Mouse (Mus musculus): ENCODE measurements around the gene Zfp212. TPM values are rescaled to one million over a fixed set of nuclear protein-coding genes. Genes with fewer than 3 reads are reported as not detected.

The Zfp212 gene
- 9.9 and 10.1 TPM in 2 replicates for polyA plus RNA-seq (2012; rRNA removed)

DNA sequence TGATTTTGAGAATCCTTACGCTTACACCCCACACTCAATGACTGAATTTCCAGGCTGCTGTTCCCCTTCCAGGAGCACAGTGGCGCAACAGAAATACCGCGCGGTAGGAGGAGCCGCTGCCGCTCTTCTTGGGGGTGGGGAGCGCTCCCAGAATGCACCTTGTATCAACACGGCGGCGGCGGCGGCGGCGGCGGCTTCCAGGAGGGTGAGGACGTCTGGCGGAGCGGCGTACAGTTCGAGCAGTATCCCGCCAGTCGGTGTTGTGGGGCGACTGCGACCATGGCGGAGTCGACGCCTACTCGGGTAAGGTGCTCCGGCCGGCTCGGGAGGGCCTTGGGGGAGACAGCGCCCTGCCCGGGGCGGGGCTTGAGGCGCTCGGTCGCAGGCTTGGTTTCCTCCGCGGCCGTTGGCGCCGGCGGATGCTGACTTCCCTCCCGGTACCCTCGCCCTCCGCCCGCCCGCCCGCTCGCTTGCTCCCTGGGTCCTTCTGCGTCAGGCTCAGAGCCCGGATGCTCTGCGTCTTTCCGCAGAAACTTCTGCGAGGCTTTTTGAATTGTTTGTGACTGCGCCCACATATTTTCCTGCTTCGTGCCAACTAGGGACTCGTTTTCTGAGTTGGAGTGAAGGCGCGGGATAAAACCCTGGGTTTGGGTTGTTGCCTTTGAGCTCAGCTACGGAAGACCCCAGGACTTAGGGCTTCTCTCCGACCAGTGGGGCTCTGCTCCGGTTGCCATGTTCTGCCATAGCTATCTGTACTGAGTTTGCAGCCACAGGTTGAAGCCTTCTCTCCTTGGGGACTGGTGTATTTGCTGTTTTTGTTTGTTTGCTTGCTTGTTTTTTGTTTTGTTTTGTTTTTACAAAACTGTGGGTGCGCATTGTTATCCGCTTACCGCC is at the start of gene Zfp212:
Zfp212 (plus strand) TSS at position 30 of the 894 bp plus-strand sequence.
- DNase-seq (ENCODE audit: low read depth) = no peak

DNA sequence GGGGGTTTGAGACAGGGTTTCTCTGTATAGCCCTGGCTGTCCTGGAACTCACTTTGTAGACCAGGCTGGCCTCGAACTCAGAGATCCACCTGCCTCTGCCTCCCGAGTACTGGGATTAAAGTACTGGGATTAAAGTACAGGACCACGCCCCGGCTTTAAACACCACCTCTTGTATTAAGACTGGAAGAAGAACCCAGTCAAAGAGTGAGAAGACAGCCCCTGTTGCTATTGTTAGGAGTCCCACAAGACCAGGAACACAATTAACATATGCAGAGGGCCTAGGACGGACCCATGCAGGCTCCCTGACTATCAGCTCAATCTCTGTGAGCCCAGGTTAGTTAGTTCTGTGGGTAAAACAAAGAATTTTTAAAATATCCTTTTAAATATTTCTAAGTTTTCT is 48.0 kb upstream of the Zfp212 start:
- no peak for DNase-seq (ENCODE audit: low read depth)

DNA sequence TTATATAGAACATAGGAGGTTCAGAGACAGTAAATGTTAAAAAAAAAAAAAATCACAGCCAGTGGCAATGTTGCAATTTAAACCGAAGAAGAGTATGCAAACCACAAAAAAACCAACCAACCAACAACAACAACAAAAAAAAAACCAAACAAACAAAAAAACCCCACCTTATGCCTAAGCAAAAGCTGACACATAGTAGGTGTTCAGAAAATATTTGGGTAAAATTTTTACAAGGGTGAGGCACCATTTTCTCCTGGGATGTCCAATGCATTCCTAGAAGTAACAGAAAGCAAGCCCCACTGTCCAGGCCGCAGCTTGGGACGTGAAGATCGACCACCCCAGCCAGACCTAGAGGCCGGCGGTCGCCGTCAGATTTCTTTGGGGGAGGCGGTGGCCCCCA is 43.2 kb upstream of the Zfp212 start, which contains the start of gene Zfp282:
Zfp282 (plus strand) TSS at position 147 of the 400 bp plus-strand sequence.
- DNase-seq (ENCODE audit: low read depth) = no peak

DNA sequence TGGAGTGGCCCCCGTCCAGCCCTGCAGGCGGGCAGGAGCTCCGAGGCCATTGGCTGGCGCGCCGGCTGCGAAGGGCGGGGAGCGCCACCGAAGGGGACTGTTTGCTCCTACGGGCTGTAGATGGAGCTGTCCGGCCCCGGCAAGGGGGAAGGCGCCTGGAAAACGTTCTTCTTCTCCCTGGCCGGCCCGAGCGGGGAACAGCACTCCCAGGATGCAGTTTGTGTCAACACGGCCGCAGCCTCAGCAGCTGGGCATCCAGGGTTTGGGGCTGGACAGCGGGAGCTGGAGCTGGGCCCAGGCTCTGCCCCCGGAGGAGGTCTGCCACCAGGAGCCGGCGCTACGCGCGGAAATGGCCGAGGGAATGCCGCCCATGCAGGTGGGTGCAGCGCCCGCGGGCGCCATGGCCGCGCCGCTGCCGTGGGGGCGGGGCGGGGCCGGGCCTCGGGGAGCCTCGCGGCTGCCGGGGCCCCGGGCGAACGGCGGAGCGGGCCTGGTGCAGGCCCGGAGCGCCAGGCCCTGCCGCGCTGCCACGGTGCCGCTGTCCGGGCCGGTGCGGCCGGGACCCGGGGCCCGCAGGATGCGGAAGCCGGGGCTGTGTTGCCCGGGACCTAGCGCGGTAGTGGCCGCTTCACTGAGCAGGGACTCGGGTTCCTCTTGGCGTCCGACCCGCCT is 42.7 kb upstream of the Zfp212 start:
- DNase-seq (ENCODE audit: low read depth) = no peak

DNA sequence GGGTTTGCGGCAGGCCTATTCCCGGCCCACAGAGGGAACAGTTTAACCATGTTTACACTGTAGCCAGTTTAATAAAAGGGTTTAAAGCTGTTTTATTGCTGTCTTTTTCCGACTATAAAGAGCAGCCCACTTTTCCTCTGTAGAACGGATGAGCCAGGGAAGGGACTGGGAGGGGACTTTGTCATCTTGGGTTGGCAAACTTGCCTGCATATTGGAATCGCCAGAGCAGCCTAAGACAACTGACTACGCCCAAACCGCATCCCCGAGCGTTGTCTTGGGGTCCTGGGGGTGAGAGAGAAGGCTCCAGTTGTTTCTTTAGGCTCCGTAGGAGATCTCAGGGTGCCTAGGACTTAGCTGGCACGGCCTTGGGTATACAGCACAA is 42.2 kb upstream of the Zfp212 start:
- no peak for DNase-seq (ENCODE audit: low read depth)

DNA sequence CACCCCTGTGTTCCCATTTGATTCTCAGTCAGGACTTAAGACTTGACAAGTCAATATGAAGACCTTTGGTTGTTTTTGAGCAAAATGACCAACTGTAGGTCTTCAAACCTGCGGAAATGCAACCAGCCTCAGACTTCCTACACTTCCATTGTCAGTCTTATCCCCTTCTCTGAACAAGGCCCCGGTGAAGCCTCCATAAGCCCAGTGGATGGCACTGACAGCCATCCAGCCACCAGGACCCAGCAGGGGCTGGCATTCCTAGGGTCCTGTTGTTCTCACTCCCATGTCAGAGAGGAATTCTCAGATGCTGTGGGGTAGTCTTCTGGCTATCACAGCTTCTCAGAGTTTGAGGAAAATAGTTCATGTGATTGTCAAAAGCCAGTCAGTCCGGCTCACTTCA is 41.7 kb upstream of the Zfp212 start:
- DNase-seq (ENCODE audit: low read depth) = no peak

DNA sequence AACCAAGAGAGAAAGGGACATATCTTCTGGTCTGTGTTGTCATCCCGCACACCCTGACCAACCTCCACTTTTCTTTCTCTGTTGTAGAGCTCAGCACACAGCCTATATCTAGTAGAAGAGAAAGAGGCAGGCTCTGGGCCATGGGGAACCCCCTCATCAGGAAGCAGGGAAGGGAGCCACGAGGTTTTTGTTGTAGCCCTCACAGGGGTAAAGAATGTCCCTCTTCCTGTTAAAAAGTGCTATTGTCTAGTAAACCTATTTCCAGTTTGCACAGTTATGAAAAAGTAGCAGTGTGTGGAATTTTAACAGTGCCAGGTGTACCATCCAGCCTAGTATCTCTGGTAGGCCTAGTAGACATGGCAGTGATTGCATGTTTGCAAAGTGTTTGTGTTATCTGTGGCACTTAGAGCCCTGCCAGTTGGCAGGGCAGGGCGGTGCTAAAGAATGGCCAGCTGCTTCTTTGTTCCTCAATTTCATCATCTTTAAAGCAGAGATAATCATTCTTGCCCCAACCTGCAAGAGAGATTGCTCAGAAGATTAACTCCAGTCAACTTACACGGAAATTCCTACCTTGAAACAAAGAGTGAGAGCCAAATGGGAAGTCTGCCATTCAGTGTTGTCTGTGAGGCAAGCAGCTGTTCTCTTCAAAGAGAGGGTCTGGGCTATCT is 41.1 kb upstream of the Zfp212 start:
- peak; percentile 97 for DNase-seq (ENCODE audit: low read depth)

DNA sequence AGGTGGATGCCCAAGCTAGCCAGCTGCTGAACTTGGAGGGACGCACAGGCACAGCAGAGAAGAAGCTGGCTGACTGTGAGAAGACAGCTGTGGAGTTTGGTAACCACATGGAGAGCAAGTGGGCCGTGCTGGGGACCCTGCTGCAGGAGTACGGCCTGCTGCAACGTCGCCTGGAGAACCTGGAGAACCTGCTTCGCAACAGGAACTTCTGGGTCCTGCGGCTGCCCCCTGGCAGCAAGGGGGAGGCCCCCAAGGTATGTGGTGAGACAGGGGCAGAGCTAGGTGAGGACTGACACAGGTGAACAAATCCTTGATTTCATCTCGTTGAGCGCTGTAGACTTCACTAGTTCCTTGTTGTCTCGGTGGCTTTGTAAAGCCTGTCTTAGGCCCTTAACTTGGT is 40.1 kb upstream of the Zfp212 start:
- no peak for DNase-seq (ENCODE audit: low read depth)

DNA sequence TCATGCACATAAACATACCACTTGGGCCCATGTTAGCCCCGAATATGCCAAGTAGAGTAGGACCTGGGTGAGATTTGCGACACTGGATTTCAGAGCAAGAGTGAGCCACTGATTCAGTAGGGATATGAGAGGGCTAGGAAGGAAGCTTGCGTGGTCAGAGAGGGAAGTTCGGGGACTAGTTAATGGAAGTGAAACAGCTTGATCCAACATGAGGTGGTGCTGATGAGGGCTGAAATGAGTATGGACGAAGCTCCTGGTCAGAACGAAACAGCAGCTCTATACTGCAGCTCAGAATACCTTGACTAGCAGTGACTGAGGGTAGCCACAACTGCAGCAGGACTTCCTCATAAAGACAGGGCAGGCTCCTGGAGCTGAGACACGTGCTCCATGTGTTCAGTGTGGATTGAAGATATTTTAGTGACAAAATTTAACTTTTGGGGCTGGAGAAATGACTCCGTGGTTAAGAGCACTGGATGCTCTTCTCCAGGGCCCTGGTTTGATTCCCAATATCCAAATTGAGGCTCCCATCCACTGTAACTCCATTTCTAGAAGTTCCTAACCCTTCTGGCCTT is 31.4 kb upstream of the Zfp212 start:
- no peak for DNase-seq (ENCODE audit: low read depth)

DNA sequence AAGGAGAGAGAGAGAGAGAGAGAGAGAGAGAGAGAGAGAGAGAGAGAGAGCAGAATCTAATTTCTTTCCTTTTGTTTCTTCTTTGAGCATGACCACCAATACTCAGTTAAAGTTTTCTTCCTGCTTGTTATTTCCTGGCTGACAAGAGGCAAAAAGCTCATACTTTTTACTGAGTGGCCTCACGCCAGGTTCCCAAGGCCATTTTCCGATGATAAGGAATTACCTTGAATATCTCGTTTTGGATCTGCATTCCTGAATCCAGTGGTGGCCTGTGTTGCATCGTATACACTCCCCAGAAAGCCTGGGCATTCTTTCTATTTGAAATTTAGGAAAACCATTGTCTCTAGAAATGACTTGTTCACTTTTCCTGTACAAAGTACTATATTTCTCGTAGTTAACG is 20.9 kb upstream of the Zfp212 start:
- DNase-seq (ENCODE audit: low read depth) = no peak

DNA sequence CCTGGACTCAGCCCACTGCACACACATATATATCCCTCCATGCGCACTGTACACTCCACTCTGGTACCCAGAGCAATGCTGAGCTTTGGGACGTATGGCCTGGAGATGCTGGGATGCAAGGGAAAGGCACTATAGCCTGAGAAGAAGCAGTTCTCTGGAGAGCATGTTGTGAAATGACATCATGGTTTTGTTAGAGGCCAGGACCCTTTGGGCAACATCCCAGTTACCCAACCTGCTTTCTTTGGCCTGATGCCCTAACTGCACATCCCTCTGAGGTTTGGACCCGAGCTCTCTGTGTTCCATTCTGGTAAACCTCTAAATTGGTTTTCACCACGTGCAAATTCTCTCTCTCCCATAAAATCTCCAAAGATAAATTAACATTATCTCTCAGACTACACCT is 16.7 kb upstream of the Zfp212 start:
- DNase-seq (ENCODE audit: low read depth) = no peak

DNA sequence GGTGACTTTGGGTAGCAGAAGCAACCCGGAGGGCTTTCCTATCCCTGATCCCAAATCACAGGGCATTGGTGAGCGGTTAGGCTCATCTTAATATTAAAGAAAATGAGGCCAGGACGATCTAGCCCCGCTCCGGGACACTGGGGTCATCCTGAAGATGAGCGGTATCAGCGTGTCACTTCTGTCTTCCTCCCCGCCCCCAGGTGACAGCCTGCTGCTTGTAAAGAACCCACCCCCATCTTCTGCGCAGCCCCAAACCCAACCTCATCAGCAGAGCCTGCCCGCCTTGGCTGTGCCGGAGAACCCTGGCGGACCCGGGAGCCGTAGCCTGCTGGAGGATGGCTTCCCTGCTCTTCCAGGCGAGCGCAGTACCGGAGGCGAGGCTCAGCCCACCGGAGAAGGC is 15.9 kb upstream of the Zfp212 start:
- no peak for DNase-seq (ENCODE audit: low read depth)

DNA sequence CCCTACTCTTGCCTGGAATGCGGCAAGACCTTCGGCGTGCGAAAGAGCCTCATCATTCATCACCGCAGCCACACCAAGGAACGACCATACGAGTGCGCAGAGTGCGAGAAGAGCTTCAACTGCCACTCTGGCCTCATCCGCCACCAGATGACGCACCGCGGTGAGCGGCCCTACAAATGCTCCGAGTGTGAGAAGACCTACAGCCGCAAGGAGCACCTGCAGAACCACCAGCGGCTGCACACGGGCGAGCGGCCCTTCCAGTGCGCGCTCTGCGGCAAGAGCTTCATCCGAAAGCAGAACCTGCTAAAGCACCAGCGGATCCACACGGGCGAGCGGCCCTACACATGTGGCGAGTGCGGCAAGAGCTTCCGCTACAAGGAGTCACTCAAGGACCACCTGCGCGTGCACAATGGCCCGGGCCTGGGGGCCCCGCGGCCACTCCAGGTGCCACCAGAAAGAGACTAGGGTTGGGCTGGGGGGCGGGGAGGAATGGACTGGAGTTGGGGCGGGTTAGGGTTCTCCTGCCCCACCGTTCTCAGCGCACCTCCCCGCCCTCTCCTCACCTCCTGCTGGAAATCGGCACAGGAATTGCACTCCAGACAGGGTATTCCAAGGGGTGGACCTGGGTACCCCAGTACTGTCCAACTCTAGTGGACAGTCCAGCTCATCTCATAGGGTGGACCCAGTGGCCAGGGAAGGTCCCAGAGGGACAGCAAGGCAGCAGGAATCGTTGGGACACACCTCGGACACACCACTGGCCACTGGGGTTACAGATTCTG is 15.2 kb upstream of the Zfp212 start:
- no peak for DNase-seq (ENCODE audit: low read depth)

DNA sequence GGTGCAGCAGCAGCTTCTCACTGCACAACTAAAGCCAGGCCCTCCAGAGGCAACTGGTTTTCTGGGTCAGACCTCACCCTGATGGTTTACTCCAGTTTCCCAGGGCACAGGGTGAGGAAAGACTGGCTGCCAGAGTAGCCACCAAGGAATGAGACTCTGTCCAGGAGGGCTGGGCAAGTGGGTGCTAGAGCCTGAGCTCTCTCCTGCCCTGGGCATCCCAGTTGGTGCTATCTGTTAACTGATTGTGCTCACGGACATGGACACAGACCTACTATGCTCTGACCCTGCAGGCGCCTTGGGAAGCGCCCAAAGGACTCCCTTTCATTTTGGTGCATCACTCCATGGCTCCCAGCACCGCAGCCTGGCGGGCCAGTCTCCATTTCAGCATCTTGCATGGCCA is 13.9 kb upstream of the Zfp212 start:
- no peak for DNase-seq (ENCODE audit: low read depth)

DNA sequence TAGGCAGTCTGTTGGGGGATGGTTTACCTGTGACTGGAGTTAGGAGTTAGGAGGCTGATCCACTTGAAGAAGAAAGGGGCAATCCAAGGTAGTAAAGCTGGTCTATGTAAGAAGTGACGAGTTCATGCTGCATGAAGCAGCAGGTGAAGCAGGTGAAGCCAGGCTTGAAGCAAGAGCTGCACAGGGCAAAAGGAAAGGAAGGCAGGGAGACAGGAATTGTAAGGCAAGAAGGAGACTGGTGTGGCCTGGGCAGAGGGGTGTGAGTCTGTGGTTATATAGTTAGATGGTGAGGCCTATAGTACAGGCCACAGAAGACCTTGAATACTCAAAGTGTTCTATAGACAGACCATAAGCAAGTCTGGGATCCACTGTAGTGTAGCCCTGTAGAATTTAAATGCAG is 11.3 kb upstream of the Zfp212 start:
- no peak for DNase-seq (ENCODE audit: low read depth)

DNA sequence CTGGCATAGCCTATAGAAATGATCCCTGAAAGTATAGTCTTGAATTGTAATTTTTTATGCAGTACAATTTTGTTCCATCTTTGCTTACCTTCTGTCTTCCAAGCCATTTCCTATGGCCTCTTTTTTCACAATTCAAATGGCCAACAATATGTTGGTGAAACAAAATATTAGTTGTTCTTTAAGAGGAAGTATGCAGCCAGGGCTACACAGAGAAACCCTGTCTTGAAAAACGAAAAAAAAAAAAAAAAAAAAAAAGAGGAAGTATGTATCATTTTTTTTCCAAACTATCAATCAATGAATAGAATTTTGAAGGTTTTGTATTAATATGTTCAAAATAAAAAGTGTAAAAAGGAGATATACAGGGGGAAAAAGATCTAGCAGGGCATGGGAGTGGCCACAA is 8.6 kb upstream of the Zfp212 start:
- DNase-seq (ENCODE audit: low read depth) = no peak

DNA sequence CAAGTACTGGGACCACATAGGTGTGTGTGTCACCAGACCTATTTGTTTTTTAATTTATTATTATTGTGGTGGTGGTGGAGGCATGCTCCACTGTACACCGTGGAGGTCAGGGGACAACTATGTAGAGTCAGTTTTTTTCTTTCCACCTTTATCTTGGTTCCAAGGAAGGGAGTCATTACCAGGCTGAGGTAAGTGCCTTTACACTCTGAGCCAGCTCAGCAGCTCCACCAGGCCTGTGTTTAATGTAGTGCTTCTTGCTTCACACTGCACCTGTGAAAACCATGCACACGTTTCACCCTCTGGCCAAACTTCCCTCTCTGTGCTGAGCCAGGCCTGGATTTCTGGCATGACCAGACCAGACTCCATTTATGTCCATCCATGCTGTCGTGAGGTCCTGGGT is 7.3 kb upstream of the Zfp212 start:
- DNase-seq (ENCODE audit: low read depth) = no peak

DNA sequence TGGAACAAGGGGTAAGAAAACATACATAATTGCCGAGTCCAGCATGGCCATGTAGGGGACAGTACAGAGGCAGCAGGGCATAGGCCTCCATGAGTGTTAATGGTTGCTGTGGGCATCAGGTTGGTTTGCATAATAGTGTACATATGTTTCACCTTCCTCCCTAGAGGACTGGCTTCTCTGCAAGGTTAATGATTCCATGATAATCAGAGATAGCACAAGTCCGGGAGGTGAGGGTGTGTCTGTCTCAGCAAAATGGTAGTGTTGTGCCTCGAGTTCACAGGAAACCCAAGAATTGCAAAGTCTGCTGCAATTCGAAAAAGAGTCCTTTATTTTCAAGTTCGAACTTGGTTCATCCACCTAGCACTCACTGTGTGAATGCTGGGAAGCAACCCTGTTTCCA is 3.2 kb upstream of the Zfp212 start:
- DNase-seq (ENCODE audit: low read depth) = no peak

DNA sequence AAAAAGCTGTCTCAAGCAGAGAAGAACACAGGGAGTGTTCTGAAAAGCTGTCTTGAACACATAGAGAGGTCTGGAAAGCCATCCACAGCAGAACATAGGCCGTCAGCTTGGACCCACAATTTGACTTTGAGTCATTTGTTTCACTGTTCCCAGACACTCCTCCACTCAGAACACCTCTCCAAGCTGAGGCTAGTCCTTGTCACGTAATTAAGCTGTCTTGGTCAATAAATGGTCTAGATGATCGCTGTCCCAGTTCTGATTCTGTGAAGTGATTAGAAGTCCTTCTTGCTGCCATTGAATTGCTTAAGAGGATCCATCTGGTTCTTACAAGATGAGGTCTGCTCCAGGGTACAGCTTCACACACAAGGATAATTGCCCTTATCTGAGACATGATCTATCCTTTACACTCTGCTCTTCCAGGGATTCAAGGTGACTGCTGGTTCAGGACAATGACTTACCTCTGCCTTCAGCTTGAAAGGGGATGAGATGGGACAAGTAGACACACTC is 1.5 kb upstream of the Zfp212 start:
- DNase-seq (ENCODE audit: low read depth) = peak; percentile 89

DNA sequence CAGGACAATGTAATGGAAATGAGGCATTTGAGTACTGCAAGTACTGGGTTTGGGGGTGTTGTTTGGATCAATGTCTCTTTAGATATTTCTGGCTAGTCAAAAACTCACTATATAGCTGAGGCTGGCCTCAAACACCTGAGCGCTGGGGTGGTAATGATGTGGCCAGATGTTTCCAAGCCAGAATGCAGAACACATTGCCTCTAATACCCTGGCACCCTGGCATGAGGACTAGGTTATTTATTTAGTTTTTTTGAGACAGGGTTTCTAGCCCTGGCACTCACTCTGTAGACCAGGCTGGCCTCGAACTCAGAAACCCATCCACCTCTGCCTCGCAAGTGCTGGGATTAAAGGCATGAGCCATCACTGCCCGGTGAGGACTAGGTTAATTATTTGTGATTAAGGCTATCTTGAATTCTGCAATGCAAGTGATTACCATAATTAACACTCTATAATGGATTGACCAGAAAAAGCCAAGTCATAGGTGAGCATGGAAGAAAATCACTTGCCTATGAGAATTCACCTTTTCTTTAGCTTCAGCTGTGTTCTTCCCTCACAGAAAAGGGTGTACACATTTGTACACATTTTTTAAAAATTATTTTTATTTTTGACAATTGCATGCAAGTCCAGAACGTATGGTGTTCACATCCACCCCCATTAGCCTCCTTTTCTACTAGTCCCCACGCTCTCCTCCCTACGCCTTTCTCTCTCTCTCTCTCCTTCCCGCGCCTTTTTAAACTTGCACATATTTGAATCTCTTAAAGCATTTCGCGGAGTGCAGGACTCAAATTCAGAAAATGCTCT is 430 bp upstream of the Zfp212 start:
- no peak for DNase-seq (ENCODE audit: low read depth)

DNA sequence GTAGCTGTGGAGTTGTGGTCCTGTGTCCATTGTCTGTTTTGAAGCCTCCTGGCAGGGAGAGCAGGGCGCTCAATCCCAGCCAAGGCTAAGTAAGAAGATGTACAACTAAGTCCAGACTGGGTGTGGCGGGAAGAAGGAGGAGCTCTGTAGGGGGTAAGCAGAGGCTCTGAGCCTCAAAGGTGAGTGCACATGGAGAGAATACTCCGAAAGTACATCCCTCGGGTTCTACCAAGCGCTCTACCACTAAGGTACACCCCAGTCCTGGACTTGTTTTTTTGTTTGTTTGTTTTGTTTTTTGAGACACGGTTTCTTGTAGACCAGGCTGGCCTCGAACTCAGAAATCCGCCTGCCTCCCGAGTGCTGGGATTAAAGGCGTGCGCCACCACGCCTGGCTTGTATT is 22.2 kb downstream of the Zfp212 start:
- no peak for DNase-seq (ENCODE audit: low read depth)

All from gonadal fat pad, adult 2 months (tissue).